In the genomic region with DNA sequence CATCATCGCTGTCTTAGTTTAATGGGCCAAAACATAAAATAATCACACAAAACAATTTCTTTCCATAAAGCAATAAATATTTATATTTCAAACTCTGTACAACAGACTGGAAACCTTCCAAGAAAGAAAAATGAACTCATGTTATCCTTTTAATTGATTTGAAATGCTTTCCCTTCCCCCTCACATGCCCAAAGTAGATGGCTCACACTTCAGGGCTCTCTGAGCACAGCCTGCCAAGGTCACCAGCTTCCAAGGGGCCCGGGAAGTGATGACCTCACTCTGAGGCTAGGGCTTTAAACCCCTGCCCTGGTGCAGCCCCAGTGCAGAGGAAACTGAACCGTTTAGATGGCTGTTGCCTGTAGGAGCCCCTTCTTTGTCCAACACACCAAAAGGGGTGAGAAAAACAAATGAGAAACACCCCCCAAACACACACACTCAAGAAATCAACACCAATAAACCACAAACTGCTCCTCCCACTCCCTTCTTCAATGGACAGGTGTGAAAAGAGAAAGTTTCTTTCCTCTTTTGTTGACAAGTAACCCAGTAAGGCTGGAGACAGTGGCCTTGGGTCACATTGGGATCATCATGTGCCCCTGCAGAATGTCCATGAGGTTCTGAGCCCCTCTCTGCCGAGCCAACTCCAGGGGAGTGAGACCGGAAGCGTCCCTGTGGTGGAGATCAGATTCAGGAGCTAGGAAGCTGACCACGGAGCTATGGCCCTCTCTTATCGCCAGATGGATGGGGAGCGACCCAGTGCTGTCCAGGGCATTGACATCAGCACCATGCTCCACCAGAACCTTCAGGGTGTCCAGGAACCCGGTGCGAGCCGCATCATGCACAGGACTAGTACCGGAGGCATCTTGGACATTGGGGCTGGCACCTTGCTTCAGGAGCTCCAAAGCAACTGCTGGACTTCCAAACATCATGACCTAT, we compare ENCODE assay signal across 8 mouse cellular contexts. TPM values are rescaled to one million over a fixed set of nuclear protein-coding genes. Genes with fewer than 3 reads are reported as not detected.
A peak's percentile ranks its signal among the peaks of the same experiment; 100 is the strongest.
DNase-seq lines count a peak whose midpoint lies in the region; ATAC-seq and TF ChIP-seq lines count a peak whose summit lies in the region.

No protein-coding gene starts in this region.

- WGBS in forebrain, embryonic 15.5 days = 79% methylated on average over 13 of the region's 13 CpGs
- WGBS in neural tube, embryonic 13.5 days = 79% methylated on average over 13 of the region's 13 CpGs

- ATAC-seq in forebrain, embryonic 15.5 days (replicated peaks) = no peak
- no peak for ATAC-seq in neural tube, embryonic 13.5 days (ENCODE audit: low read depth)
- no peak for ATAC-seq in megakaryocyte progenitor cell, adult 5-6 weeks (replicated peaks; ENCODE audit: poor library complexity)

- no peak for TF ChIP-seq CTCF in MEL (IDR thresholded peaks at IDR 0.05 in 2 of 3, conservative IDR thresholded peaks at IDR 0.05 in 1 of 3; ENCODE audit: control insufficient read depth in 1 of 3, insufficient read depth in 1 of 3, low read depth in 2 of 3, low read length in 3 of 3, poor library complexity in 1 of 3, severe bottlenecking in 1 of 3)

- H3K27me3 ChIP-seq in MEL (ENCODE audit: control insufficient read depth in 1 of 2, insufficient read depth in 2 of 2, low read length in 2 of 2) = no peaks in the 10 kb centered on the region
- no peaks in the 10 kb centered on the region for H3K27me3 ChIP-seq in forebrain, embryonic 15.5 days
- H3K27me3 ChIP-seq in neural tube, embryonic 13.5 days = no peaks in the 10 kb centered on the region

- H3K79me2 ChIP-seq in MEL (ENCODE audit: control insufficient read depth, insufficient read depth, low read length, poor library complexity) = peaks cover 52% of the 10 kb centered on the region

- TF ChIP-seq EP300 in MEL (IDR thresholded peaks at IDR 0.05; ENCODE audit: low read depth in 1 of 2, low read length in 2 of 2) = no peak

- H3K36me3 ChIP-seq in MEL (ENCODE audit: control insufficient read depth in 1 of 2, insufficient read depth in 2 of 2, low read length in 2 of 2) = peaks cover 15 to 40% of the 10 kb centered on the region in 2 experiments
- H3K36me3 ChIP-seq in forebrain, embryonic 15.5 days = peaks cover 16% of the 10 kb centered on the region
- H3K36me3 ChIP-seq in neural tube, embryonic 13.5 days = peaks cover 18% of the 10 kb centered on the region

- peak overlapping the region; percentile 74 for H3K4me2 ChIP-seq in forebrain, embryonic 15.5 days (replicated peaks)
- peak overlapping the region; percentile 86 for H3K4me2 ChIP-seq in neural tube, embryonic 13.5 days

- H3K4me1 ChIP-seq in MEL (ENCODE audit: control insufficient read depth in 1 of 2, insufficient read depth in 2 of 2, low read length in 2 of 2) = peaks cover 26 to 28% of the 10 kb centered on the region in 2 experiments
- peaks cover 42% of the 10 kb centered on the region for H3K4me1 ChIP-seq in forebrain, embryonic 15.5 days
- peaks cover 44% of the 10 kb centered on the region for H3K4me1 ChIP-seq in neural tube, embryonic 13.5 days (replicated peaks)

- H3K9me3 ChIP-seq in MEL (replicated peaks; ENCODE audit: insufficient read depth, low read length) = no peaks in the 10 kb centered on the region
- no peaks in the 10 kb centered on the region for H3K9me3 ChIP-seq in forebrain, embryonic 15.5 days
- H3K9me3 ChIP-seq in neural tube, embryonic 13.5 days = no peaks in the 10 kb centered on the region

- peak overlapping the region; percentile 55 for H3K9ac ChIP-seq in MEL (ENCODE audit: control insufficient read depth, low read depth, low read length, poor library complexity, severe bottlenecking)
- H3K9ac ChIP-seq in forebrain, embryonic 15.5 days (replicated peaks) = peak overlapping the region; percentile 54; the same call in 1 of the 2 replicates
- H3K9ac ChIP-seq in neural tube, embryonic 13.5 days = peak overlapping the region; percentile 80

- H3K4me3 ChIP-seq in MEL (ENCODE audit: control insufficient read depth in 1 of 2, insufficient read depth in 1 of 2, low read depth in 2 of 2, low read length in 2 of 2) = peak overlapping the region; percentile 37 to 62
- H3K4me3 ChIP-seq in forebrain, embryonic 15.5 days = peak overlapping the region; percentile 70
- H3K4me3 ChIP-seq in neural tube, embryonic 13.5 days = peak overlapping the region; percentile 81

- TF ChIP-seq RAD21 in MEL (IDR thresholded peaks at IDR 0.05; ENCODE audit: low read depth, low read length) = no peak

- H3K27ac ChIP-seq in MEL (ENCODE audit: control insufficient read depth, low read depth, low read length) = peak overlapping the region; percentile 87
- peak overlapping the region; percentile 88 for H3K27ac ChIP-seq in forebrain, embryonic 15.5 days (replicated peaks)
- peak overlapping the region; percentile 89 for H3K27ac ChIP-seq in neural tube, embryonic 13.5 days (replicated peaks)

- DNase-seq in embryo, embryonic 11 days = peak; percentile 25
- DNase-seq in embryo, embryonic 9.5 days (ENCODE audit: extremely low spot score) = no peak
- DNase-seq in MEL (ENCODE audit: low read depth, low spot score) (peak; percentile 82), liver (peak; percentile 53)
- no peak for DNase-seq in right cerebral cortex, postnatal 25 days

- no peak for TF ChIP-seq POLR2A in MEL (IDR thresholded peaks at IDR 0.05; ENCODE audit: control insufficient read depth in 1 of 2, insufficient read depth in 1 of 2, low read depth in 1 of 2, low read length in 2 of 2, poor library complexity in 1 of 2)

TF ChIP-seq in MEL, 35 proteins besides CTCF, POLR2A, EP300 and RAD21:
- TF ChIP-seq TCF12 (IDR thresholded peaks at IDR 0.05; ENCODE audit: low read depth, low read length) (no peak), USF1 (IDR thresholded peaks at IDR 0.05; ENCODE audit: low read depth, low read length) (no peak), MYB (IDR thresholded peaks at IDR 0.05; ENCODE audit: low read depth, low read length) (no peak), ZKSCAN1 (IDR thresholded peaks at IDR 0.05; ENCODE audit: low read depth, low read length) (no peak), E2F4 (IDR thresholded peaks at IDR 0.05; ENCODE audit: borderline replicate concordance, low read depth, low read length) (no peak), MEF2A (IDR thresholded peaks at IDR 0.05; ENCODE audit: extremely low read depth, insufficient replicate concordance, low read depth, low read length, poor library complexity, severe bottlenecking) (no peak), BHLHE40 (IDR thresholded peaks at IDR 0.05; ENCODE audit: borderline replicate concordance, low read depth, low read length) (no peak), JUND (IDR thresholded peaks at IDR 0.05; ENCODE audit: low read depth, low read length) (no peak), HCFC1 (IDR thresholded peaks at IDR 0.05; ENCODE audit: low read depth, low read length) (no peak), TAL1 (IDR thresholded peaks at IDR 0.05; ENCODE audit: low read length) (no peak), MXI1 (IDR thresholded peaks at IDR 0.05; ENCODE audit: low read depth, low read length) (no peak)
TF ChIP-seq in MEL: peak in this region for 0.

RNA-seq across cellular contexts. Expression of gene Kri1, which starts 0.9 kb away (rescaled TPM):
- total RNA-seq in MEL (2012; rRNA removed) = 175 and 199 TPM in 2 replicates
- polyA plus RNA-seq in MEL (2012; ENCODE audit: insufficient read depth in 1 of 2, insufficient read length in 2 of 2, low read depth in 1 of 2, low replicate concordance in 2 of 2, missing spikeins in 1 of 2) = 100 to 1,000 TPM in 1 of 2 experiments, 10 to 100 TPM in 1; 76.1 to 233 TPM
- 18.0 and 18.1 TPM in 2 replicates for polyA plus RNA-seq in forebrain, embryonic 15.5 days (2015; fragmentation: Nextera tagmentation; extraction: Ambion mirVana)
- polyA plus RNA-seq in neural tube, embryonic 13.5 days (2015; fragmentation: Nextera tagmentation; extraction: Ambion mirVana) = 11.1 and 15.1 TPM in 2 replicates
- total RNA-seq in megakaryocyte progenitor cell, adult 5-6 weeks (2015) = 33.8 and 38.8 TPM in 2 replicates
- total RNA-seq in megakaryocyte progenitor cell, adult 5-6 weeks (2017) = 83.1 and 87.6 TPM in 2 replicates

RNA-seq across cellular contexts. Expression of gene Cdkn2d, which starts 2.5 kb away (rescaled TPM):
- 40.1 and 55.2 TPM in 2 replicates for total RNA-seq in MEL (2012; rRNA removed)
- polyA plus RNA-seq in MEL (2012; ENCODE audit: insufficient read depth in 1 of 2, insufficient read length in 2 of 2, low read depth in 1 of 2, low replicate concordance in 2 of 2, missing spikeins in 1 of 2) = 10 to 100 TPM in 1 of 2 experiments, not detected in 1; 67.9 TPM
- polyA plus RNA-seq in forebrain, embryonic 15.5 days (2015; fragmentation: Nextera tagmentation; extraction: Ambion mirVana) = 91.3 and 97.9 TPM in 2 replicates
- 95.5 and 114 TPM in 2 replicates for polyA plus RNA-seq in neural tube, embryonic 13.5 days (2015; fragmentation: Nextera tagmentation; extraction: Ambion mirVana)
- 24.1 and 24.3 TPM in 2 replicates for total RNA-seq in megakaryocyte progenitor cell, adult 5-6 weeks (2015)
- 11.2 and 16.1 TPM in 2 replicates for total RNA-seq in megakaryocyte progenitor cell, adult 5-6 weeks (2017)

RNA-seq across cellular contexts. Expression of gene Ap1m2, which starts 23.5 kb away (rescaled TPM):
- total RNA-seq in MEL (2012; rRNA removed) = 0.52 and 0.73 TPM in 2 replicates
- 1 to 10 TPM in 1 of 2 experiments, not detected in 1; 1.0 TPM for polyA plus RNA-seq in MEL (2012; ENCODE audit: insufficient read depth in 1 of 2, insufficient read length in 2 of 2, low read depth in 1 of 2, low replicate concordance in 2 of 2, missing spikeins in 1 of 2)
- 1.1 and 1.4 TPM in 2 replicates for polyA plus RNA-seq in forebrain, embryonic 15.5 days (2015; fragmentation: Nextera tagmentation; extraction: Ambion mirVana)
- polyA plus RNA-seq in neural tube, embryonic 13.5 days (2015; fragmentation: Nextera tagmentation; extraction: Ambion mirVana) = 0.89 and 1.1 TPM in 2 replicates
- total RNA-seq in megakaryocyte progenitor cell, adult 5-6 weeks (2015) = 0.32 and 0.57 TPM in 2 replicates
- 0.44 and 2.8 TPM in 2 replicates for total RNA-seq in megakaryocyte progenitor cell, adult 5-6 weeks (2017)

RNA-seq across cellular contexts. Expression of gene Atg4d, which starts 23.6 kb away (rescaled TPM):
- total RNA-seq in MEL (2012; rRNA removed) = 76.4 and 83.9 TPM in 2 replicates
- polyA plus RNA-seq in MEL (2012; ENCODE audit: insufficient read depth in 1 of 2, insufficient read length in 2 of 2, low read depth in 1 of 2, low replicate concordance in 2 of 2, missing spikeins in 1 of 2) = 10 to 100 TPM in 1 of 2 experiments, not detected in 1; 99.7 TPM
- 53.1 and 55.0 TPM in 2 replicates for polyA plus RNA-seq in forebrain, embryonic 15.5 days (2015; fragmentation: Nextera tagmentation; extraction: Ambion mirVana)
- 55.3 and 56.1 TPM in 2 replicates for polyA plus RNA-seq in neural tube, embryonic 13.5 days (2015; fragmentation: Nextera tagmentation; extraction: Ambion mirVana)
- total RNA-seq in megakaryocyte progenitor cell, adult 5-6 weeks (2015) = 3.9 and 5.0 TPM in 2 replicates
- 6.1 and 7.0 TPM in 2 replicates for total RNA-seq in megakaryocyte progenitor cell, adult 5-6 weeks (2017)

RNA-seq across cellular contexts. Expression of gene Slc44a2, which starts 31.8 kb away (rescaled TPM):
- total RNA-seq in MEL (2012; rRNA removed) = 27.3 and 30.7 TPM in 2 replicates
- polyA plus RNA-seq in MEL (2012; ENCODE audit: insufficient read depth in 1 of 2, insufficient read length in 2 of 2, low read depth in 1 of 2, low replicate concordance in 2 of 2, missing spikeins in 1 of 2) = 100 to 1,000 TPM in 1 of 2 experiments, not detected in 1; 121 TPM
- polyA plus RNA-seq in forebrain, embryonic 15.5 days (2015; fragmentation: Nextera tagmentation; extraction: Ambion mirVana) = 77.4 and 77.8 TPM in 2 replicates
- 70.1 and 73.1 TPM in 2 replicates for polyA plus RNA-seq in neural tube, embryonic 13.5 days (2015; fragmentation: Nextera tagmentation; extraction: Ambion mirVana)
- total RNA-seq in megakaryocyte progenitor cell, adult 5-6 weeks (2015) = 80.9 and 85.5 TPM in 2 replicates
- total RNA-seq in megakaryocyte progenitor cell, adult 5-6 weeks (2017) = 66.8 and 68.2 TPM in 2 replicates

Comparison
In these comparisons a context has a peak if more than half of its experiments do, and no peak if none do; other contexts are left out.
1. DNase-seq: peak in embryo, embryonic 11 days (single experiment), MEL (single experiment) and liver (single experiment); none in embryo, embryonic 9.5 days (single experiment) and right cerebral cortex, postnatal 25 days (single experiment).
2. Peak in every context shown above with its lines, with median percentiles within 50 percentile points of each other: H3K27ac ChIP-seq, H3K4me3 ChIP-seq and H3K9ac ChIP-seq.